Mouse (Mus musculus): Measurements from ENCODE around the gene Tyk2. TPM values are rescaled to one million over a fixed set of nuclear protein-coding genes. Genes with fewer than 3 reads are reported as not detected.

Gene Tyk2
- polyA plus RNA-seq, 1 experiment: 51.1 TPM

DNA sequence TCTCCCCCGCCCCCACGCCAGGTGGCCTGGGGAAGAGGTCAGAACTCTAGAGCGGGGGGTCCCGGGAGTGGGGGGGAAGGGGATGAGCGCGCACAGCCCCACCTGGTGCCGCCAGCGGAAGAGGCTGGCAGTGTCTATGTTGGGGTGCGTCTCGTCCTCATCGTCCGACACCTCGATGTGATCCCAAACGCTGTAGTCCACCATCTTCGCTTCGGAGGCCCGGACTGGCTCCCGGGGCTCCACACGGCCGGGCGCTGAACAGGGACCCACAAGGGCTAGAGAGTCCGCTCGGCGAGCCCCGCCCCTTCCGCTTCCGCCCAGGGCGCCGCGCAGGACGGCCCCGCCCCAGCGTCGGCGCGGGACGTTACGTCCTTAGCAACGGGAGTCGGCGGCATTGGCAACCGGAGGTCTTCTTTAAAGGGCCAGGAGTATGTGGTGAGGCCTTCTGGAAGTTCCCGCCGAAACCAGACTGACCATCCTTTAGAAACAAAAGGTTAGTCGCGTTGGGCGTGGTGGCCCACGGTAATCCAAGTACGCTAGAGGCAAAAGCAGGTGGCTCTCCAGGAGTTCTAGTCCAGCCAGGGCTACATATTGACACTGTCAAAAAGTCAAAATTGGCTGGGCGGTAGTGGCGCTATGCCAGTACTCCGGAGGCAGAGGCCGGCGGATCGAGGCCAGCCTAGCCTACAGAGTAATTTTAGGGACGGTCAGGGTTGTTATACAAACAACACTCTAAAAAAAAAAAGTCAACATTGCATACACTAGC lies 18.8 kb upstream of the Tyk2 start, which contains the start of gene Cdc37:
TSS of gene Cdc37 (minus strand) at position 329 of the 766 bp plus-strand sequence.
- DNase-seq: peak; percentile 91
- Histone ChIP-seq H3K27ac (ENCODE audit: control insufficient read depth, insufficient read depth, low read length) (peak within 1 kb of the TSS; percentile 22; the same call in 1 of the 2 replicates), H3K36me3 (ENCODE audit: control insufficient read depth, insufficient read depth, low read length) (peaks cover 4% of the 10 kb centered on the region; the same call in 1 of the 2 replicates), H3K4me3 (ENCODE audit: control insufficient read depth, insufficient read depth, low read length) (peak within 1 kb of the TSS; percentile 67), H3K27me3 (ENCODE audit: control insufficient read depth, insufficient read depth, low read length) (no peaks in the 10 kb centered on the region; the same call in 1 of the 2 replicates), H3K4me1 (replicated peaks; ENCODE audit: control insufficient read depth, insufficient read depth, low read length) (peaks cover 42% of the 10 kb centered on the region)
- TF ChIP-seq CTCF (IDR thresholded peaks at IDR 0.05; ENCODE audit: borderline replicate concordance, control insufficient read depth, extremely low read depth, insufficient read depth, low read length, poor library complexity) (0 out of 2 replicates have a peak, but pooled peaks have one; percentile 34), POLR2A (IDR thresholded peaks at IDR 0.05; ENCODE audit: control insufficient read depth, extremely low read depth, insufficient read depth, low read length, poor library complexity) (peak; percentile 50; the same call in 1 of the 2 replicates)
- 5% methylated on average over 56 of the region's 56 CpGs for WGBS

DNA sequence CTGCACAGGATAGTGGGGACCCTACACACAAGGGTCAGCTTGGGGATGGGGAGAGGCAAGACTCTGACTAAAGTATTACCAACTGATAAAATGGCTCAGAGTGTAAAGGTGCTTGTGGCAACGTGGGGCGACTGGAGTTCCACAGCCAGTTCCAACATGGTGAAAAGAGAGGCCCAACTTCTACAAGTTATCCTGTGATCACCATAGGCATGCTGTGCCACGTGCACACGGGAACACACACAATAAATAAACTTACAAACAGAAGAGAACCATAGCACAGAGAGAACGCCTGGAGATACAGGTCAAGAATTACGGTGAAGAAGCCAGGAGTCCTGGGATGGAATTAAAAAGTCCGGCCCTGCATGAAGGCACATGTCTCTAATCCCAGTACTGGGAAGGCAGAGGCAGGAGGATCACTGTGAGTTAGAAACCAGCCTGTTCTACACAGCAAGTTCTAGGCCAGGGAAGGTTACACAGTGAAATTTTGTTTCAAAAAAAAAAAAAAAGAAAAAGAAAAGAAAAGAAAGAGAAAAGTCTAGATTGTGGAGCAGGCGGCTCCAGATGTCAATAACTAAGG lies 18.1 kb upstream of the Tyk2 start:
- TF ChIP-seq POLR2A (IDR thresholded peaks at IDR 0.05; ENCODE audit: control insufficient read depth, extremely low read depth, insufficient read depth, low read length, poor library complexity) (no peak), CTCF (IDR thresholded peaks at IDR 0.05; ENCODE audit: borderline replicate concordance, control insufficient read depth, extremely low read depth, insufficient read depth, low read length, poor library complexity) (no peak)
- no peak for DNase-seq
- H3K4me1 ChIP-seq (replicated peaks; ENCODE audit: control insufficient read depth, insufficient read depth, low read length): peaks cover 42% of the 10 kb centered on the region
- H3K27ac ChIP-seq (ENCODE audit: control insufficient read depth, insufficient read depth, low read length): 0 out of 2 replicates have a peak overlapping the region, but pooled peaks have one; percentile 22
- peak overlapping the region; percentile 67 for H3K4me3 ChIP-seq (ENCODE audit: control insufficient read depth, insufficient read depth, low read length)
- H3K36me3 ChIP-seq (ENCODE audit: control insufficient read depth, insufficient read depth, low read length): peaks cover 10% of the 10 kb centered on the region; the same call in 1 of the 2 replicates
- WGBS: 2% methylated on average over 8 of the region's 8 CpGs
- no peaks in the 10 kb centered on the region; the same call in 1 of the 2 replicates for H3K27me3 ChIP-seq (ENCODE audit: control insufficient read depth, insufficient read depth, low read length)

GRCm38 (mm10) chr9:21148427-21148826 lies 17.4 kb upstream of the Tyk2 start:
- peaks cover 41% of the 10 kb centered on the region for H3K4me1 ChIP-seq (replicated peaks; ENCODE audit: control insufficient read depth, insufficient read depth, low read length)
- no peaks in the 10 kb centered on the region; the same call in 1 of the 2 replicates for H3K27me3 ChIP-seq (ENCODE audit: control insufficient read depth, insufficient read depth, low read length)
- H3K4me3 ChIP-seq (ENCODE audit: control insufficient read depth, insufficient read depth, low read length): no peak overlapping the region
- H3K27ac ChIP-seq (ENCODE audit: control insufficient read depth, insufficient read depth, low read length): no peak overlapping the region
- no peak for DNase-seq
- no peak for TF ChIP-seq POLR2A (IDR thresholded peaks at IDR 0.05; ENCODE audit: control insufficient read depth, extremely low read depth, insufficient read depth, low read length, poor library complexity)
- TF ChIP-seq CTCF (IDR thresholded peaks at IDR 0.05; ENCODE audit: borderline replicate concordance, control insufficient read depth, extremely low read depth, insufficient read depth, low read length, poor library complexity): no peak
- H3K36me3 ChIP-seq (ENCODE audit: control insufficient read depth, insufficient read depth, low read length): peaks cover 13% of the 10 kb centered on the region; the same call in 1 of the 2 replicates

- Histone ChIP-seq H3K4me1 (replicated peaks; ENCODE audit: control insufficient read depth, insufficient read depth, low read length) (peaks cover 32% of the 10 kb centered on the region), H3K27me3 (ENCODE audit: control insufficient read depth, insufficient read depth, low read length) (no peaks in the 10 kb centered on the region), H3K36me3 (ENCODE audit: control insufficient read depth, insufficient read depth, low read length) (peaks cover 26% of the 10 kb centered on the region), H3K27ac (ENCODE audit: control insufficient read depth, insufficient read depth, low read length) (no peak overlapping the region), H3K4me3 (ENCODE audit: control insufficient read depth, insufficient read depth, low read length) (peak overlapping the region; percentile 7; the same call in 1 of the 2 replicates)
- TF ChIP-seq POLR2A (IDR thresholded peaks at IDR 0.05; ENCODE audit: control insufficient read depth, extremely low read depth, insufficient read depth, low read length, poor library complexity): no peak
- TF ChIP-seq CTCF (IDR thresholded peaks at IDR 0.05; ENCODE audit: borderline replicate concordance, control insufficient read depth, extremely low read depth, insufficient read depth, low read length, poor library complexity): no peak
- WGBS: 10% methylated on average over 10 of the region's 10 CpGs
- peak; percentile 53 for DNase-seq
These were observed 15.7 kb upstream of the Tyk2 start for GRCm38 (mm10) chr9:21146722-21147121.

- no peak for TF ChIP-seq POLR2A (IDR thresholded peaks at IDR 0.05; ENCODE audit: control insufficient read depth, extremely low read depth, insufficient read depth, low read length, poor library complexity)
- TF ChIP-seq CTCF (IDR thresholded peaks at IDR 0.05; ENCODE audit: borderline replicate concordance, control insufficient read depth, extremely low read depth, insufficient read depth, low read length, poor library complexity): no peak
- H3K4me1 ChIP-seq (replicated peaks; ENCODE audit: control insufficient read depth, insufficient read depth, low read length): peaks cover 32% of the 10 kb centered on the region
- no peak overlapping the region for H3K4me3 ChIP-seq (ENCODE audit: control insufficient read depth, insufficient read depth, low read length)
- H3K27me3 ChIP-seq (ENCODE audit: control insufficient read depth, insufficient read depth, low read length): no peaks in the 10 kb centered on the region
- WGBS: 94% methylated on average over 4 of the region's 4 CpGs
- no peak overlapping the region for H3K27ac ChIP-seq (ENCODE audit: control insufficient read depth, insufficient read depth, low read length)
- peaks cover 39% of the 10 kb centered on the region for H3K36me3 ChIP-seq (ENCODE audit: control insufficient read depth, insufficient read depth, low read length)
- no peak for DNase-seq
These were observed 14.4 kb upstream of the Tyk2 start for GRCm38 (mm10) chr9:21145431-21145830.

GRCm38 (mm10) chr9:21144361-21144760 lies 13.3 kb upstream of the Tyk2 start:
- no peak for DNase-seq
- Histone ChIP-seq H3K4me3 (ENCODE audit: control insufficient read depth, insufficient read depth, low read length) (no peak overlapping the region), H3K4me1 (replicated peaks; ENCODE audit: control insufficient read depth, insufficient read depth, low read length) (peaks cover 29% of the 10 kb centered on the region), H3K36me3 (ENCODE audit: control insufficient read depth, insufficient read depth, low read length) (peaks cover 50% of the 10 kb centered on the region), H3K27ac (ENCODE audit: control insufficient read depth, insufficient read depth, low read length) (no peak overlapping the region), H3K27me3 (ENCODE audit: control insufficient read depth, insufficient read depth, low read length) (no peaks in the 10 kb centered on the region)
- TF ChIP-seq POLR2A (IDR thresholded peaks at IDR 0.05; ENCODE audit: control insufficient read depth, extremely low read depth, insufficient read depth, low read length, poor library complexity) (no peak), CTCF (IDR thresholded peaks at IDR 0.05; ENCODE audit: borderline replicate concordance, control insufficient read depth, extremely low read depth, insufficient read depth, low read length, poor library complexity) (no peak)
- WGBS: 98% methylated on average over 3 of the region's 3 CpGs
